Mouse (Mus musculus): ENCODE results near the gene Abhd15. TPM values are rescaled to one million over a fixed set of nuclear protein-coding genes. Genes with fewer than 3 reads are reported as not detected.
A peak's percentile ranks its signal among the peaks of the same experiment; 100 is the strongest.

The Abhd15 gene
- polyA plus RNA-seq, 1 experiment = 3.7 TPM

GRCm38 (mm10) chr11:77512891-77513810 is 1.8 kb upstream of the Abhd15 start:
- Histone ChIP-seq H3K4me1 (ENCODE audit: control insufficient read depth, insufficient read depth, insufficient read length, low read length) (peaks cover 34% of the 10 kb centered on the region), H3K36me3 (ENCODE audit: control insufficient read depth, insufficient read depth, low read length) (peaks cover 2% of the 10 kb centered on the region; the same call in 1 of the 2 replicates), H3K4me3 (ENCODE audit: low read depth, low read length) (peak overlapping the region; percentile 91), H3K27me3 (ENCODE audit: control insufficient read depth, insufficient read depth, low read length) (no peaks in the 10 kb centered on the region; the same call in 1 of the 2 replicates), H3K27ac (ENCODE audit: insufficient read depth, low read depth, low read length) (peak overlapping the region; percentile 85)
- under 1% methylated on average over 81 of the region's 84 CpGs for WGBS
- peak; percentile 80 for TF ChIP-seq POLR2A (IDR thresholded peaks at IDR 0.05; ENCODE audit: low read depth, low read length)
- no peak for TF ChIP-seq CTCF (IDR thresholded peaks at IDR 0.05; ENCODE audit: extremely low read depth, insufficient read length, insufficient replicate concordance, low read depth, low read length)

DNA sequence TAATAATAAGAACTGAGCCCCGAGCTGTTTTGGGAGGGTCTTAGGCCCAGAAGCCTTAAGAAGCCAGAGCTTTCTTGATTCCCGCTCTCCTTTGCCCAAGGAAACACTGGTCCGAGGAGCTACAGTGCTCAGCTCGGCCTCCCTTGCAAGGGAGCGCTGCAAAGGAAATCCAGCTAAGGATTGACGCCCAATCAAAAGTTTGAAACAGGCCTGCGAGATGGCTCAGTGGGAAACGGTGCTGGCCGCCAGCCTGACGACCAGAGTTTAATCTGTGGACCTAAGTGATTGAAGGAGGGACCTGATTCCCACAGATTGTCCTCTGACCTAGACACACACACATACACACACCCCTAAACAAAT is 1.1 kb upstream of the Abhd15 start:
- H3K27me3 ChIP-seq (ENCODE audit: control insufficient read depth, insufficient read depth, low read length) = no peaks in the 10 kb centered on the region; the same call in 1 of the 2 replicates
- TF ChIP-seq CTCF (IDR thresholded peaks at IDR 0.05; ENCODE audit: extremely low read depth, insufficient read length, insufficient replicate concordance, low read depth, low read length) (no peak), POLR2A (IDR thresholded peaks at IDR 0.05; ENCODE audit: low read depth, low read length) (no peak)
- peaks cover 32% of the 10 kb centered on the region for H3K4me1 ChIP-seq (ENCODE audit: control insufficient read depth, insufficient read depth, insufficient read length, low read length)
- WGBS = 4% methylated on average over 10 of the region's 10 CpGs
- H3K36me3 ChIP-seq (ENCODE audit: control insufficient read depth, insufficient read depth, low read length) = peaks cover under 1% of the 10 kb centered on the region; the same call in 1 of the 2 replicates
- peak overlapping the region; percentile 70 for H3K4me3 ChIP-seq (ENCODE audit: low read depth, low read length)
- H3K27ac ChIP-seq (ENCODE audit: insufficient read depth, low read depth, low read length) = peak overlapping the region; percentile 52

DNA sequence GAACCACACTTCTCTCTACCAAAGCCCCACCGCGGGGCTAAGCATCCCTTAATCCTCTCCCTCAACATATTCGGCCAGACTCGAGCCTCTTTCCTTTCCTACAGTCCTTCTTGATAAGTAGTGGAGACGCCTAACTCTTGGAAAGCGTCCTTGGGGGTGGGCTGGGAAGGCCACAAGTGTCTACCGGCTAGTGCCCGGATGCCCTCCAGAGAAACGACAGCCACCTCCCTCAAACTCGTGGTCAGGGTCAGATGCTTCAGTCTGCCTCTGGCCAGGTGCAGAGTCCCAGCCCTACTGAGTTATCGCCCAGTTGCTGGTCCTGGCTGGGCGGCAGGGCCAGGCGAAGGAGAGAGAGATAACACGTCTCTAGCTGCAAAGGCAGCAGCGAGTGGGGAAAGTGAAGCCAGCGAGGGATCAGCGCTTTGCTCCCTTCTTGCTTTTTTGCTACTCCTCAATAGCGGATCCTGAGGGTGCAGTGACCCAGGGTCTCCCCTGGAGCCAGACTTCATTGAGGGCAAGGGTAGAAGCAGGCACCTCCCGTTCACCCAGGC is 565 bp upstream of the Abhd15 start:
- Histone ChIP-seq H3K27ac (ENCODE audit: insufficient read depth, low read depth, low read length) (peak overlapping the region; percentile 39; the same call in 1 of the 2 replicates), H3K4me3 (ENCODE audit: low read depth, low read length) (peak overlapping the region; percentile 66), H3K4me1 (ENCODE audit: control insufficient read depth, insufficient read depth, insufficient read length, low read length) (peaks cover 32% of the 10 kb centered on the region), H3K27me3 (ENCODE audit: control insufficient read depth, insufficient read depth, low read length) (no peaks in the 10 kb centered on the region; the same call in 1 of the 2 replicates), H3K36me3 (ENCODE audit: control insufficient read depth, insufficient read depth, low read length) (no peaks in the 10 kb centered on the region; the same call in 1 of the 2 replicates)
- 15% methylated on average over 19 of the region's 19 CpGs for WGBS
- TF ChIP-seq POLR2A (IDR thresholded peaks at IDR 0.05; ENCODE audit: low read depth, low read length) (no peak), CTCF (IDR thresholded peaks at IDR 0.05; ENCODE audit: extremely low read depth, insufficient read length, insufficient replicate concordance, low read depth, low read length) (no peak)

GRCm38 (mm10) chr11:77515637-77516552 is 974 bp downstream of the Abhd15 start, which contains the start of gene Trp53i13:
Trp53i13 (minus strand) TSS chr11:77515980.
- TF ChIP-seq POLR2A (IDR thresholded peaks at IDR 0.05; ENCODE audit: low read depth, low read length) (no peak), CTCF (IDR thresholded peaks at IDR 0.05; ENCODE audit: extremely low read depth, insufficient read length, insufficient replicate concordance, low read depth, low read length) (no peak)
- H3K4me3 ChIP-seq (ENCODE audit: low read depth, low read length) = peak within 1 kb of the TSS; percentile 66
- no peaks in the 10 kb centered on the region for H3K36me3 ChIP-seq (ENCODE audit: control insufficient read depth, insufficient read depth, low read length)
- H3K27me3 ChIP-seq (ENCODE audit: control insufficient read depth, insufficient read depth, low read length) = no peaks in the 10 kb centered on the region; the same call in 1 of the 2 replicates
- peaks cover 32% of the 10 kb centered on the region for H3K4me1 ChIP-seq (ENCODE audit: control insufficient read depth, insufficient read depth, insufficient read length, low read length)
- H3K27ac ChIP-seq (ENCODE audit: insufficient read depth, low read depth, low read length) = peak within 1 kb of the TSS; percentile 4; the same call in 1 of the 2 replicates
- 5% methylated on average over 39 of the region's 39 CpGs for WGBS

DNA sequence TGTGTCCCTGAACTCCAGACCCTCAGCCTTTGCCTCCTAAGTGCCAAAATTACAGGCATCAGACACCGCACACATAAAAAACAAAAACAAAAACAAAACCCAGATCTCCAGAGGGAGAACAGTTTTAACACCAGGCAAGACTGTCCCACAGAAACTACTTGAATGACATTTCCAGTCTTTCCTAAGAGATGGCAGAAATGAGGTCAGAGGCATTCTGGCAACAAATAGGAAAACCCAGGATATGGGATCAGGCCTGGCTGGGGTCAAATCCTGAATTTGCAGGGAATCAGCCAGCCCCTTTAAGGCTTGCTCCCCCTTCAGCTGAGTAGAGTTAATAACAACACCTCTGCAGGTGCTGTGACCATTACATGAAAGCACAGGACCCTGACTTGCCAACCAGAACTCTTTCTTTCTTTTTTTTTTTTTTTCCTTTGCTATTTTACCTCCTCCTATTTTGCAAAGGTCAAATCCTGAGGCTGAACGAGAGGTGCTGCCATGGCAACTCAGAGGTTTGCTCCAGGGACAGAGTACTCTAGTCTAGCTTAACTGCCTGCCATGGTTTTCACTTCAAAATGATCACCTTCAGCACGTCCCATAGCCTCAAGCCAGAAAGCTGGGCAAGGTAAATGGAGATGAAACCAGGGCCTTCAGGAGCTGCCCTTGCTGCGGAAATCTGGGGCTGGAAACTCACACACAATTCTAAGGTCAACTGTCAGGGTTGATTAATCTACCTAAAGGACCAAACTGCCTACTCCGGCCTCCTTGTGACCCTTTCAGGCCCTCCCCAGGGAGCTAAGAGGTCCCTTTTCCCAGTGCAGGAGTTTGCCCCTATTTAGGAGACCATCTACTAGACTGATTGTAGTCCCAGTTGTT is 1.9 kb downstream of the Abhd15 start:
- TF ChIP-seq CTCF (IDR thresholded peaks at IDR 0.05; ENCODE audit: extremely low read depth, insufficient read length, insufficient replicate concordance, low read depth, low read length) (no peak), POLR2A (IDR thresholded peaks at IDR 0.05; ENCODE audit: low read depth, low read length) (no peak)
- H3K27ac ChIP-seq (ENCODE audit: insufficient read depth, low read depth, low read length) = no peak overlapping the region
- H3K36me3 ChIP-seq (ENCODE audit: control insufficient read depth, insufficient read depth, low read length) = no peaks in the 10 kb centered on the region
- no peak overlapping the region for H3K4me3 ChIP-seq (ENCODE audit: low read depth, low read length)
- peaks cover 32% of the 10 kb centered on the region for H3K4me1 ChIP-seq (ENCODE audit: control insufficient read depth, insufficient read depth, insufficient read length, low read length)
- no peaks in the 10 kb centered on the region; the same call in 1 of the 2 replicates for H3K27me3 ChIP-seq (ENCODE audit: control insufficient read depth, insufficient read depth, low read length)
- WGBS = 85% methylated on average over 5 of the region's 5 CpGs

All from small intestine, adult 2 months (tissue).